In the genomic region with DNA sequence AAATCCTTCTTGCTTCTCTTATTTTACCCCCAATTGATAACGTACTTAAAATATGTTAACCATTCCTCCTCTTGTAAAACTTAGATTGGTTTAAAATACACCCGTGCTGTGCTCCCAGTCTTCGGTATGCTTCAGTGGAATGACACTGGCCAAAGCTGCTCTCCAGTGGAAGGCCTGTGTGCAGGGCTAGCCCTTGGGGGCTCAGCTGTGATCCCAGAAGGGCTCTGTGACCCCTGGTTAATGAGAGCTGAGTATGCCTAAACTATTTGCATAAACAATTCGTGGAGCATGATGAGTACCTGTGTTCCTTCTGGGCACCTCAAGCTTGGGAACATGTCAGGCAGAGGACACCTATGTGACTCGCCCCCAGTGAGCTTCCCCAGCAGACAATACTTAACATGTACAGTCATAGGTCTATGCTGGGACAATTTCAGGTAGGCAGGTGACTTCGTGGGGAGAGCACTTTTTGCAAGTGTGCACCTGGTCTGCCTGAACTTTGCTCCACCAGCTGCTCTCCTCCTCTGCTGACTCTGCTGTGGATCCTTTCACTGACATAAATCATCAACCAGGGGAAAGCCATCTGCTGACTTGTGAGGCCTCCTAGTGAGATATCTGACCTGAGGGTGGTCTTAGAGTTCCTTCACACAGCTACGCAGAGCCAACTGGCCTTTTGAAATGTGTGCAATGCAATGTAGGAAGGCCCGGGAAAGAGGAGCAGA, we compare ENCODE assay signal across 22 mouse cellular contexts.
DNase-seq lines count a peak whose midpoint lies in the region; ATAC-seq and TF ChIP-seq lines count a peak whose summit lies in the region.
"Had no signal": no experiment of that assay in that cellular context is flagged by ENCODE, and none has a peak within 500 bp of the region (broad histone marks: within the 10 kb centered on the region; RNA-seq: fewer than 3 reads in every experiment).

No protein-coding gene starts in this region.

- intact Hi-C loops in heart, postnatal 10 days (cut with DNase I) = no loop called here

- H3K27ac ChIP-seq in liver, embryonic 13.5 days = 0 out of 2 replicates have a peak overlapping the region, but pooled peaks have one; percentile 36
- H3K27ac ChIP-seq in kidney, adult 2 months (ENCODE audit: insufficient read depth, low read depth, low read length) = peak overlapping the region; percentile 41
- H3K27ac ChIP-seq: embryonic facial prominence, embryonic 12.5 days; gastrocnemius, adult 2 months; hindbrain, embryonic 14.5 days; midbrain, embryonic 13.5 days had no signal

- H3K36me3 ChIP-seq in liver, embryonic 13.5 days = peaks cover 46% of the 10 kb centered on the region
- H3K36me3 ChIP-seq in kidney, adult 2 months (ENCODE audit: control insufficient read depth, insufficient read depth, low read length) = no peaks in the 10 kb centered on the region
- H3K36me3 ChIP-seq: embryonic facial prominence, embryonic 12.5 days; midbrain, embryonic 13.5 days had no signal

- H3K9me3 ChIP-seq in liver, embryonic 13.5 days (replicated peaks) = no peaks in the 10 kb centered on the region
- H3K9me3 ChIP-seq: embryonic facial prominence, embryonic 12.5 days; G1E; midbrain, embryonic 13.5 days had no signal

- ATAC-seq in liver, embryonic 13.5 days (ENCODE audit: low read depth) = no peak
- ATAC-seq: midbrain, embryonic 13.5 days had no signal

- no peak overlapping the region for H3K4me2 ChIP-seq in liver, embryonic 13.5 days
- H3K4me2 ChIP-seq: embryonic facial prominence, embryonic 12.5 days; hindbrain, embryonic 14.5 days; midbrain, embryonic 13.5 days had no signal

- no peak for TF ChIP-seq POLR2A in kidney, adult 2 months (IDR thresholded peaks at IDR 0.05; ENCODE audit: low read depth, low read length)

- TF ChIP-seq CTCF in kidney, adult 2 months (conservative IDR thresholded peaks at IDR 0.05; ENCODE audit: insufficient read depth, insufficient read length, low read depth, low read length) = no peak

- H3K4me1 ChIP-seq in liver, embryonic 13.5 days (replicated peaks) = peaks cover 72% of the 10 kb centered on the region
- H3K4me1 ChIP-seq in kidney, adult 2 months (ENCODE audit: control insufficient read depth, insufficient read depth, low read length) = peaks cover 33% of the 10 kb centered on the region

- no peak overlapping the region for H3K4me3 ChIP-seq in liver, embryonic 13.5 days (replicated peaks)
- H3K4me3 ChIP-seq in kidney, adult 2 months (ENCODE audit: insufficient read depth, low read depth, low read length) = no peak overlapping the region
- H3K4me3 ChIP-seq: embryonic facial prominence, embryonic 12.5 days; gastrocnemius, adult 2 months; midbrain, embryonic 13.5 days had no signal

- no peak for DNase-seq in liver, embryonic 13.5 days
- DNase-seq in liver = no peak
- DNase-seq in kidney, adult 2 months = peak; percentile 90
- peak; percentile 38 for DNase-seq in kidney, postnatal 10 days
- no peak for DNase-seq in frontal cortex, postnatal 36 days (ENCODE audit: low spot score in 2 of 2)
- no peak for DNase-seq in heart, postnatal 10 days
- no peak for DNase-seq in retina, postnatal 1 day
- DNase-seq: adrenal gland, adult 8-10 months; B cell, adult 2 months; cerebellum, adult 18-20 months; cerebellum, postnatal 14 days; gastrocnemius, adult 2 months; heart, postnatal 36 days; layer of hippocampus, adult 9-11 months; lung, adult 2 months; lung, postnatal 14 days; right cerebral cortex, postnatal 14 days had no signal

- no peak overlapping the region for H3K9ac ChIP-seq in liver, embryonic 13.5 days
- H3K9ac ChIP-seq: embryonic facial prominence, embryonic 12.5 days; hindbrain, embryonic 14.5 days; midbrain, embryonic 13.5 days had no signal

- WGBS in liver, embryonic 13.5 days (ENCODE audit: insufficient replicate concordance) = 82% methylated on average over 8 of the region's 8 CpGs
- WGBS in kidney, adult 2 months = 58% methylated on average over 8 of the region's 8 CpGs

- no peaks in the 10 kb centered on the region for H3K27me3 ChIP-seq in liver, embryonic 13.5 days
- no peaks in the 10 kb centered on the region for H3K27me3 ChIP-seq in kidney, adult 2 months (replicated peaks; ENCODE audit: control insufficient read depth, insufficient read depth, low read length)
- H3K27me3 ChIP-seq: CH12.LX; embryonic facial prominence, embryonic 12.5 days; midbrain, embryonic 13.5 days had no signal

Comparison
In these comparisons a context has a peak if more than half of its experiments do, and no peak if none do; other contexts are left out.
1. DNase-seq: peak in kidney, adult 2 months (single experiment) and kidney, postnatal 10 days (single experiment); none in liver, embryonic 13.5 days (single experiment), liver (single experiment), frontal cortex, postnatal 36 days (0 of 2), heart, postnatal 10 days (0 of 2) and retina, postnatal 1 day (single experiment).